Mouse (Mus musculus) embryo, embryonic 10.5 days (tissue): ENCODE data around the gene Zfp664.

Experiments used
- DNase-seq: peaks from one replicate; pipeline ENCODE4 v3.0.0-alpha.2; 2015; ENCODE audit warnings: low spot score

Zfp664 gene

DNA sequence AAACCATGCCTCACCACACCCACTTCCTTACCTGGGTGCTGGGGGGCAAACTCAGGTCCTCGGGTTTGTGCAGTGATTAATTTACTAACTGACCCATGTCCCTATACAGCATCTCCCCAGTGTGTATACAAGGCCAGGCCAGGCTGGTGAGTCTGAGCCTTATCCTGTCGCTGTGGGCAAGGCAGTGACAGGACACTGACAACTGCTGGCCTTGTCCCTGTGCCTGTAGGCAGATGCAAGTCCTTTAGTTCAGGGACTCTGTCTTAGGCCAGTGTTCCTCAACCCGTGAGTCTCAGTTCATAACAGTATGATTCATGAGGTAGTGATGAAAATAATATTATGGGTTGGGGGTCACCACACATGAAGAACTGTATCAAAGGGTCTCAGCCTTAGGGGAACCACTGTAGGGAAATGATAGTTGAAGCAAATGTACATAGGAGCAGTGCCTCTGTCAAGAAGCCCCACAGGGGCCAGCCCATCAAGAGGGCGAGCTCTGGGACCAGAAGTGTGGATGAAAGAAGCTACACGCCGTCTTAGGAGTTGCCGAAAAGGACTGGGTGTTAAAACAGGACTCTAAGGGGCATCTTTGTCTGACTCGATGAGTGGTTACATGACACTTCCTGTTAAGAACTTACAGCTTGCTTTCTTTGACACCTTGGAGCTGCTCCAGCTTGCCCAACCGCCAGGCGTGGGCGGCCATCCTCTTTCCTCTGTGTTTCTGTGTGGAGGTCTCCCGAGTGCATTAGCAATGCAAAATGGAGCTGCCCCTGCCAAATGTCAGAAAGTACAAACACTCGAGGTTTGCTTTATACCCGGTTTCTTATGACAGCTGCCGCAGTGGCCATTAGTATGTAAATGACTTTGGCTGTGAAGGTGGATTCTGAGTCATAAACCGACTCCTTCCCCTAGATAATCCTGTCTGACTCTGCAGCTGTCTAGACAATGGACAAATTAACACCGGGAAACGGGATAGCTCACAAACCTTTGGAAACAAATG lies 60.2 kb downstream of the Zfp664 start:
- DNase-seq: peak; percentile 33

DNA sequence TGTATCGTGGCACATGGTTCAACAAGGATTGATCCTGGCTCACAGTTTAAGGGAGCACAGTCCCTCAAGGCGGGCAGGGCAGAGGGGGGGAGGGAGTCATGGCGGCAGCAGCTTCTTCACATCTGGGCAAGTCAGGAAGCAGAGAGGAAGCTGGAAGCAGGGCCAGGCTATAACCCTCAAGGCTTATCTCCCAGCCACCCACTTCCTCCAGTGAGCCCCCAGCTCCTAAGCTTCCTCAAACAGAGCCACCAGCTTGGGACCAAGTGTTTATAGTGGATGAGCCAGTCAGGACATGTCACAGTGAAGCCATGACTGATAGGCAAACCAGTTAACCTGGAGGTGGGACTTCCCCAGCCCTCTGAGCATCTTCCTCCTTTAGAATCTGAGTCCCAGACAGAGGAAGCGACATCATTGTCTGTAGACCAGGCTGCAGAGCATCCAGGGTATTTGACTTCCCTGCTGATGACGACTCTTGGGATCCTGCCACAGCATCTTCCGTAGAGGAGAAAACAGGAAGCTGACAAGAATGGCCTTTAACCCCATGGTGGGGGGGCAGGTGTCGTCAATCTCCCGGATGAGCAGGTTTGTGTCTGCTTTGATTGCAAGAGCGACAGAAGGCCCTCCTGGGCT lies 67.0 kb downstream of the Zfp664 start:
- no peak for DNase-seq

DNA sequence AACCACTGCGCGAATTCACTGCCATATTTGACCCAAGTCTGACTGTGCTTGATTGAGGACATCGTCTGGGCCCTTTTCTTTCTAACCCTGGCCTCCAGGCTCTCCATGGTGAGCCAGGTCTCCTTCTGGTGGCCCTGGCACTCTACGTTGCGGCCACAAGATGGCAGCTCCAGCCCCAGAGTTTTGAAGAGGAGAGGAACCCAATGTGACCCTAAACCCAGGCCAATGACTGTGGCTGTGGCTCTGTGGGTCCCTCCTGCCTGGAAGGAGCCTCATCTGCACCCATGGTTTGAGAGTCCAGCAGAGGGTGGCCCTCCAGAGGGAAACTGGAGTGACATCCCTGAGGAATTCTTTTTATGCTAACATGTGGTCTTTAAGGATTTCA lies 67.6 kb downstream of the Zfp664 start:
- peak; percentile 74 for DNase-seq

DNA sequence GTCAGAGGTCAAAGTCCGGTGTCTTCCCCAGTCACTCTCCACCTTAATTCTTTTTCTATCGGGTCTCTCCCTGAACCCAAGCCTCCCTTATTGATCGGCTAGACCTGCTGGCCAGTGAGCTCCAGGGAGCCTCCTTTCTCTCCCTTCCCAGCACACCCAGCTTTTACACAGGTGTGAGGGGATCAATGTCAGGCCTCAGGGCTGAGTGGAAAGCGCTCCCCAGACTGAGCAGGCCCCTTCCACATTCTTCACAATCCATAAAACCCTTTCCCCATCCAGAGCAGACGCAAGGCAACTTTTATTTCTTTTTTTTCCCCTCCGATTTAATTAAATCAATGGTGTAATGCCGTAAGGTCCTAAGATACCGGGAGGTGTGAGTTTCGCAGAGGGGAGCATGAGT lies 68.1 kb downstream of the Zfp664 start:
- no peak for DNase-seq

DNA sequence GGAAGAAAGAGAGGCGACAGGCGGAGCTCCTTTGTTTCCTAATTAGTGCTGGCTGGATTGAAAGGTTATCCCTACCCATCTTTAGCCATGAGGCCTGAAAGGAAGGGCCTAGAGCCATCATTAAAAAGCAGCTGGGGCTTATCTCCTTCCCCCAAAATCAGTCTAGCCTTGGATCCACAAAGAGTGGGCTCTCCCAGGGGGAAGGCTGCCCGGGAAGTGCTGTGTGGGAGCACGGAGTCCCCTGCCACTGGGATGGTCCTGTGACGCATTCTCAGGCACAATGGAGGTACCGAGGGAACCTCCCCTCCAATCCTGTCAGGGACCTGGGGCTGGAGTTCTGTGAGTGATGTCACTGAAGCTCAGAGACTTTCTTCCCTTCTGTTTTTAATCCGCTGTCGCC lies 68.6 kb downstream of the Zfp664 start:
- peak; percentile 58 for DNase-seq

DNA sequence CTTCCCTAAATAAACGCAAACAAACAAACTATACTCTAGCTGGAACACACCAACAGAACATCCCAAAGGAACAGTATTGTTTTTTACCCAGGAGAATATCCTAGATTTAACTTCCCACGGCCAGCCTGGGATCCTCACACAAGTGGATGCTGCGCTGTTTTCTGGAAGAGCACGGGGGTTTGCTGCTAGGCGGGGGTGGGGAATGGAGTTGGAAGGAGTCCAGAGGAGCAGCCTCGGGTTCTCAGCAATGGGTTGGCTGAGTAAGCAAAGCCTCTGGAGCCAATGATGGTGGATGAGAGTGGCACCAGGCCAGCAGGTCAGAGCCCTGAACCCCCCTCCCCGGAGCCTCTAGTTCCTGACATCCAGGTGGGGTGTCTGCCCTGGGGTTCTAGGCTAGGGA lies 72.1 kb downstream of the Zfp664 start:
- no peak for DNase-seq

DNA sequence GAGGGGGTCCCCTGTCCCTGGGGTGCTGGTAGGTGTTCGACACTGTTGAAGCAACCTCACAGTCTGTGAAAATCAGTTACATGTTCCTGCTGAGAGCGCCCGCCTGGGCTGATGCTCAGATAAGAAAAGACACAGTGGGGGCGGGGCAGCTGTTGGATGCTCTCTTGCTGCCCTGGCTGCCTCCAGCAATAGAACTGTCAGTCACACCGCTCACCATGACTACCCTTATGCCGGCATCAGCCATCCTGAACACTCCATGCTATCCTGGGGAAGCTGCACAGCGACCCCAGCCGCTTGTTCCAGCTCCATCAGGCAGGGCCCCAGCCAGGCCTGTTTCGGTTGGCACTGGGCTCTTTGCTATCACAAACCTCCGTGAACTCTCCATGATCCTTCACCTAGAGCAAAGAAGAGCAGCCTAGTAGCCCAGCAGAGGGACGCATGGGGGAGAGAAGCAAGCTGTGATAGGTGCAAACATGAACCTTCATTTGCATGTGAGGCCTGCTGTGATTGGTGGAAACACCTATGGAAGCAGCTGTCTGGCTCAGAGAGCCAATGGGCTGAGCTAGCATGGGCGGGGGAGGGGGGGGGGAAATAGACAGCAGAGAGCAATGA lies 80.8 kb downstream of the Zfp664 start:
- peak; percentile 50 for DNase-seq

DNA sequence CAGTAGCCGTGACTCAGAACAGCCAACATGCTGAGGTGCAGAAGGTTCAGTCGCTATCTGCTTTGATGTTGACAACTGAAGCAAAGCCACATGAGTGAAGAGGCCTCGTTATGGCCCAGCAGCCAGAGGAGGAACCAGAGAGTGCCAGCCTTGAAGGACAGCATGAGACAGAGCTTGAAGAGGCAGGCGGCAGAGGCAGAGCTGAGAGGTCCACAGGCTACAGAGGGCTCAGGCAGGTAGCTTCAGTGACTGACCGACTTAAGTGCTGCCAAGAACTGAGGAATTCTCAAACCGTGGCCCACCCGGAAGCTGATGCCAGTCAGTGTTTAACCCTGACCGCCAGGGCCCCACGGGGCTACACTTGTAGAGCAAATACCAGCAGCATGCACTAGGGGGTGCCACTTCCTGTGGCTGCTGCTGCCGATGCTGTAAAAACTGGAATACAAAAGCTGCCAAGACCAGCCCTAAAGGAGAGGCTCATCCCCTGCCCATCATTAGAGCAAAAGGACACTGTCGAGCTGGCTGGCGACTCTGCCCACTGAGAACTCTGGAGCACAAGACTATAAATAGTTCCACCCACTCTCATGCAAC lies 81.4 kb downstream of the Zfp664 start:
- DNase-seq: no peak

DNA sequence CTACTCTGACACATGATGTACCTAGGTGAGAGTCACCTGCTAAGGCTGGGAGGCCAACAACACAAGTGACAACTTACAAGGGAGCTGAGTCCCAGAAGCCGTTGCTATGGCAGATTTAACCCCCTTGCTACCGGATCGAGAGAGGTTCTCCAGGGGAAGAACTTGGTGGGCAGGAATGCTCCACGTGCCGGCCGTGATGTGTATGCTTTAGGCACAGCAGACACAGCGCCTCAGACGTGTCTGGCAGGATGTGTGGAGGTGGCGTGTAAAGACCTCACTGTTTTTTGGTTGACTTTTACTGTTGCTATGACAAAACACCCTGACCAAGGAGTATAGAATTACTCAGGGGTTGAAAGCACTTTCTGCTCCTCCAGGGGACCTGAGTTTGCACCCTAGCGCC lies 81.9 kb downstream of the Zfp664 start:
- DNase-seq: no peak

DNA sequence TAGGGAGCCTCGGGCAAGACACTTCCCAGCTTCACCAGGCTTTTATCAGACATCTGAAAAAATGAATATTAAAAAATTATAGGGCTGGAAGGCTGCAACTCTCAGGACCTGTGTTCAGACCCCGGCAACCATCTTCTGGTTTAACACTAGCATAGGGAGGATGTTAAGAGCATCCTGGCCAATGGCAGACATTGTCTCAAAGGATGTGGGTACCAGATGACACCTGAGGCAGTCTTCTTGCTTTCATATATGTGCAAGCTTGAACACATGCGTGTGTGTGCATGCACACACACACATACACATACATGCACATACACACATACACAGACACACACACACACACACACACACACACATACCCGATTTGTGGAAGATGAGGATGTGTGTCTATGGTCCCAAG lies 82.6 kb downstream of the Zfp664 start:
- no peak for DNase-seq

DNA sequence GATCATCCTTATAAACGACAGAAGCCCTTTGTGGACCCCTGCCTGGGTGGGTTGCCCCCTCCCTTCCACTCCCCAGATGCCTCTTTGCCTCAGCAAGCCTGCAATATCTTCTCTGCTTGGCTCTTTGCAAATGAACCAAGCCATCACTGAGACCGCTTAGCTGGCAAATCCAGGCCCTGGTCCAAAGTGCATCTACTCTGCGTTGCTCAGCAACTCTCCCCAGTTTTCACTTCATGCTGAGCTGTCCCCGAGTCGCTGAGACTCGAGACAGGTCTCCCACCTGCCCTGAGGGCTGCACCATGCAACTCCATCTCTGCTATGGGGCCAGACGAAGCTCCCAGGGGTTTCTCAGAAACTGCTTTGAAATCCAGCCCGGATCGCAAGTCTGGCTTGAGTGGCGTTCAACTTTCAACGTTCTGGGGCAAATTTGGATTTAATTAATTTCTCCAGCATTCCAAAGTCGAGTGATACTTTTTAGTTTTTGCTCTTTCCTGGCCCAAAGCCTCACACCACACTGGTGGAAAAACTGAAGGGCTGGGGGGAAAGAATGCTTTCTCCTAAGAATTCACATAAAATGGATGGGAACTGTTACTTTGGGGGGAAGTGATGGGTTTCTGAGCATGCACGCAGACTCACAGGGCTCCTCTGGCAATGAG lies 88.3 kb downstream of the Zfp664 start:
- DNase-seq: no peak

DNA sequence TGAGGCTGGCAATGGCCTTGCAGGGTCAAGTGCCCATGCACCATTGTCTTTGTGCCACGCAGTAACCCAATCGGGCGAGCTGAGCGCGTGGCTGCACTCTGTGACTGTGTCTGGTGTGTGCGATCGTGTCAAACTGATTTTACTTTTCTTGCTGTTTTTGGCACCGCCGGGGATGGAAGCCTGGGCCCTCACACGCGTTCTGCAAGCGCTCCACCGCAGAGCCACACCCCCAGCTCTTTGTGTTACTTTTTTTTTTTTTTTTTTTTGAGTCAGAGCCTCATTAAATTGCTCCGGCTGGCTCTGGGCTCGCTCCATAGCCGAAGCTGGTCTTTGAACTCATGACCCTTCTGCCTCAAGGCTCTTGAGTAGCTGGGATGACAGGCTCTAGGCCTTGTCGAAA lies 88.8 kb downstream of the Zfp664 start:
- no peak for DNase-seq
